Mouse (Mus musculus): ENCODE data around the gene Tmem98.

The Tmem98 gene

GRCm38 (mm10) chr11:80809993-80810821 lies at the start of gene Tmem98:
Gene Tmem98, plus strand, starts transcription at chr11:80810175.
- peak; percentile 30 to 31 for DNase-seq (ENCODE audit: low spot score in 2 of 2)

- no peak for DNase-seq (ENCODE audit: low spot score in 2 of 2)
Measured at GRCm38 (mm10) chr11:80761285-80761974, 48.5 kb upstream of the Tmem98 start.

- no peak for DNase-seq (ENCODE audit: low spot score in 2 of 2)
Measured at GRCm38 (mm10) chr11:80762066-80762465, 47.9 kb upstream of the Tmem98 start.

GRCm38 (mm10) chr11:80766068-80766467 lies 43.9 kb upstream of the Tmem98 start:
- DNase-seq (ENCODE audit: low spot score in 2 of 2): no peak

GRCm38 (mm10) chr11:80766472-80767319 lies 43.3 kb upstream of the Tmem98 start:
- no peak for DNase-seq (ENCODE audit: low spot score in 2 of 2)

GRCm38 (mm10) chr11:80767320-80767617 lies 42.7 kb upstream of the Tmem98 start:
- DNase-seq (ENCODE audit: low spot score in 2 of 2): no peak

GRCm38 (mm10) chr11:80771186-80771585 lies 38.8 kb upstream of the Tmem98 start:
- no peak for DNase-seq (ENCODE audit: low spot score in 2 of 2)

GRCm38 (mm10) chr11:80771596-80772250 lies 38.3 kb upstream of the Tmem98 start:
- no peak for DNase-seq (ENCODE audit: low spot score in 2 of 2)

GRCm38 (mm10) chr11:80772595-80773210 lies 37.3 kb upstream of the Tmem98 start:
- no peak for DNase-seq (ENCODE audit: low spot score in 2 of 2)

GRCm38 (mm10) chr11:80775535-80775934 lies 34.4 kb upstream of the Tmem98 start:
- no peak for DNase-seq (ENCODE audit: low spot score in 2 of 2)

GRCm38 (mm10) chr11:80777708-80778107 lies 32.3 kb upstream of the Tmem98 start:
- no peak for DNase-seq (ENCODE audit: low spot score in 2 of 2)

GRCm38 (mm10) chr11:80778157-80778556 lies 31.8 kb upstream of the Tmem98 start:
- DNase-seq (ENCODE audit: low spot score in 2 of 2): no peak

- DNase-seq (ENCODE audit: low spot score in 2 of 2): peak in 1 of 2 experiments; percentile 29
Measured at GRCm38 (mm10) chr11:80778916-80779526, 31.0 kb upstream of the Tmem98 start.

GRCm38 (mm10) chr11:80779527-80780344 lies 30.2 kb upstream of the Tmem98 start, which contains the start of gene Myo1d:
Gene Myo1d, minus strand, starts transcription at chr11:80780025.
- peak; percentile 82 to 89 for DNase-seq (ENCODE audit: low spot score in 2 of 2)

- no peak for DNase-seq (ENCODE audit: low spot score in 2 of 2)
Measured at GRCm38 (mm10) chr11:80781535-80781934, 28.4 kb upstream of the Tmem98 start.

GRCm38 (mm10) chr11:80783460-80783859 lies 26.5 kb upstream of the Tmem98 start:
- no peak for DNase-seq (ENCODE audit: low spot score in 2 of 2)

- peak; percentile 53 to 64 for DNase-seq (ENCODE audit: low spot score in 2 of 2)
Measured at GRCm38 (mm10) chr11:80784294-80784743, 25.7 kb upstream of the Tmem98 start.

GRCm38 (mm10) chr11:80785672-80786071 lies 24.3 kb upstream of the Tmem98 start:
- no peak for DNase-seq (ENCODE audit: low spot score in 2 of 2)

GRCm38 (mm10) chr11:80789647-80790240 lies 20.2 kb upstream of the Tmem98 start:
- no peak for DNase-seq (ENCODE audit: low spot score in 2 of 2)

Measured in urinary bladder, postnatal 36 days (tissue).